Mouse (Mus musculus) heart, embryonic 16.5 days (tissue): ENCODE data around the gene Grb7. TPM values are rescaled to one million over a fixed set of nuclear protein-coding genes. Genes with fewer than 3 reads are reported as not detected.

Experiments used
- ATAC-seq: fragments of 200-750 bp; cut with Nextera tagmentation; replicated peaks from 2 replicates; pipeline ENCODE4 v1.8.0; 2017; ENCODE audit warnings: moderate number of reproducible peaks; ENCODE audit not compliant: insufficient read depth, low FRiP score; ENCODE audit errors: extremely low read depth
- H3K27ac ChIP-seq: fragments of 300-500 bp; sonication (generic); 2 replicates; pipeline ENCODE4 v1.5.1; 2014; ENCODE audit warnings: mild to moderate bottlenecking, low read length, control low read depth, moderate library complexity
- H3K27me3 ChIP-seq: fragments of 300-500 bp; sonication (generic); 2 replicates; pipeline ENCODE4 v1.6.1; 2014; ENCODE audit warnings: low read length, mixed read lengths; ENCODE audit not compliant: control insufficient read depth, insufficient read depth
- H3K36me3 ChIP-seq: fragments of 300-500 bp; sonication (generic); 2 replicates; pipeline ENCODE4 v1.6.1; 2014; ENCODE audit not compliant: control insufficient read depth, insufficient read depth
- H3K4me1 ChIP-seq: fragments of 300-500 bp; sonication (generic); 2 replicates; pipeline ENCODE4 v1.6.1; 2014; ENCODE audit warnings: low read length, mixed read lengths; ENCODE audit not compliant: control insufficient read depth, insufficient read depth
- H3K4me2 ChIP-seq: fragments of 300-500 bp; sonication (generic); 2 replicates; pipeline ENCODE4 v1.6.1; 2014; ENCODE audit warnings: low read depth, mild to moderate bottlenecking, control low read depth, low read length
- H3K4me3 ChIP-seq: fragments of 300-500 bp; sonication (generic); 2 replicates; pipeline ENCODE4 v1.5.1; 2014; ENCODE audit warnings: mild to moderate bottlenecking, control low read depth, low read length
- H3K9ac ChIP-seq: fragments of 300-500 bp; sonication (generic); 2 replicates; pipeline ENCODE4 v1.6.1; 2014; ENCODE audit warnings: low read length, control low read depth
- H3K9me3 ChIP-seq: fragments of 300-500 bp; sonication (generic); replicated peaks from 2 replicates; pipeline ENCODE4 v1.6.1; 2016; ENCODE audit warnings: low read length; ENCODE audit not compliant: control insufficient read depth
- WGBS: fragments of 180-500 bp; shearing (Covaris S2); extraction: QIAGEN DNeasy Blood & Tissue Kit; methylation state at CpG from one replicate; pipeline ENCODE4 v1.1.7; 2014; 5-methylcytosine and 5-hydroxymethylcytosine counted together
- polyA plus RNA-seq: library from polyadenylated mRNA; unstranded; fragments of >200 nt; fragmentation: Nextera tagmentation; extraction: Ambion mirVana; gene quantifications from 2 replicates; pipeline ENCODE4 v1.2.1, GENCODE M21; 2015

The Grb7 gene
- polyA plus RNA-seq, 1 experiment from 2014 or later, result 1.9 TPM

DNA sequence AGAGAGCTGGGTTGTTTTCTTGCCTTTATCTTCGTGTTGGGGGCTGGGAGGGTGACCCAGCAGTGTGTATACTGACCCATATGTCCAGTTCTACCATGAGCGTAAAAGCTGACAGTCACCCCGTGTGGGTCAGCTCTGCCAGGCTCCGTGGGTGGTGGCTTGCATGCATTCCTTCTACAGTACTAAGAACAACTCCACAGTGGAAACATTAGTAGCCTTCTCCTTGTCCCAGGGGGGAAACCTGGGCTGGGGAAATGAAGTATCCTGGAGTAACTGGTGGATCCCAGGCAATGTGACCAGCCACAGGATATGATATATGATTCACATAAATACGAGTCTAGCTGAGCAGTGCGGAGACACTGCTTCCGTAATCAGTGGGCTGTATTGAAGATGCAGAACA, 32.5 kb upstream of the Grb7 start:
- peak overlapping the region; percentile 99 for H3K9ac ChIP-seq
- peak overlapping the region; percentile 97 for H3K27ac ChIP-seq
- no peaks in the 10 kb centered on the region for H3K27me3 ChIP-seq
- peak overlapping the region; percentile 82 for H3K4me2 ChIP-seq
- H3K9me3 ChIP-seq, result no peaks in the 10 kb centered on the region
- H3K36me3 ChIP-seq, result no peaks in the 10 kb centered on the region
- no peak for ATAC-seq
- peak overlapping the region; percentile 99 for H3K4me3 ChIP-seq
- WGBS, result 12% methylated on average over 7 of the region's 7 CpGs
- H3K4me1 ChIP-seq, result peaks cover 68% of the 10 kb centered on the region

DNA sequence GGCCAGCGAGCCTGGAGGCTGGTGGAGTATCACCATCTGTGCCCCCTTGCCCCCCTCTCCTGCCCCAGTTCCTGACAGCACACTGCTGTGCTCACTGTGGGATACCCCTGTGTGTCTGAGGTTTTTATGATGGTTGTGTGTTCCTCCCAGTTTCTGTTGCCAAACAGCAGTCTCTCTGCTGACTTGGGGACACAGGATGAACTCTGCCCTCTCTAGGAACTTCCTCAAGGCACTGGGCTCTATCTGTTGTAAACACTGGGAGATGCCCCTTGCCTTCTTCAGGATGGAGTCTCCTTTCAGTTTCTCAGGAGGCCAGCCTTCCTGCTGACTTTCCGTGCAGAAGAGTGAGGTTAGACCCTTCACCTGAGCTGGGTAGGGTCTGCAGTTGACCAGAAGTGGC, 32.0 kb upstream of the Grb7 start:
- WGBS, result 25% methylated on average over 2 of the region's 2 CpGs
- Histone ChIP-seq H3K27me3 (no peaks in the 10 kb centered on the region), H3K27ac (no peak overlapping the region), H3K9me3 (no peaks in the 10 kb centered on the region), H3K36me3 (no peaks in the 10 kb centered on the region), H3K4me1 (peaks cover 68% of the 10 kb centered on the region), H3K9ac (peak overlapping the region; percentile 99), H3K4me3 (peak overlapping the region; percentile 99), H3K4me2 (peak overlapping the region; percentile 82)
- no peak for ATAC-seq

DNA sequence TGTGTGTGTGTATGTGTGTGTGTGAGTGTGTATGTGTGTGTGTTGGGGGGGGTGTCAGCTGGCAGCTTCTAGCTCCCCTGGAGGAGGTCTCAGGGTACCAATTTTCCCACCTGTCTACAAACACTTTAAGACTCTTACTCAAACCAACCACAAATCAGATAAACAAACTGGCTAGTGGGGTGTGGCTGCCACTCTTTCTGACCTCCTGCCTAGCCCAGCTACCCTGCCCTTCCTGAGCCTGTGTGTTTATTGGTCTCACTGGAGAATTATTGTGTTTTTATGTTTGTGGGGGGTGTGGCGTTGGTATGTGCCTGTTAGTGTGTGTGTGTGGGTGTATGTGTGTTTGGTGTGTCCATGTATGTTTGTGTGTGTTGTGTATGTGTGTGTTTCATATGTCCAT, 29.1 kb upstream of the Grb7 start:
- Histone ChIP-seq H3K27me3 (no peaks in the 10 kb centered on the region), H3K9ac (no peak overlapping the region), H3K36me3 (0 out of 2 replicates have a peak, but pooled peaks cover 4% of the 10 kb centered on the region), H3K4me3 (no peak overlapping the region), H3K4me1 (peaks cover 52% of the 10 kb centered on the region), H3K27ac (no peak overlapping the region), H3K9me3 (no peaks in the 10 kb centered on the region), H3K4me2 (no peak overlapping the region)
- no peak for ATAC-seq
- 88% methylated on average over 1 of the region's 1 CpGs for WGBS

DNA sequence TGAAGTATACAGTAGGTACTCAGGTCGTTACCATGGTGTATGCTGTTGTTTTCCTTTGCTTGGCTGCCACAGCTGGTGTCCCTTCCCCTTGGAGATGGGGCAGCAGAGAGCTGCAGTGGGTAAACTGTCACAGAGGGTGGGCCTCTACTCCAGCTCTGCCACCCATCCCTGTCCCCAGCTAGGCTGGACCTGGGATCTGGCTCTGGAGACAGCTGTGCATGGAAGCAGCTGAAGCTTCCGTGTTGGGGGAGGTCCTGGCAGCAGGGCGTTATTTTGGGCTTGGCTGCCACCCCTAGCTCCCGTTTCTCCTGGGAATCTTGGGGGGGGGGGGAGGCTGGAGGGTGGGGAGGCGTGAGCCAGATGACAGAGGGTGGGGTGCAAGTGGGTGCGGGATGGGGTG, 27.9 kb upstream of the Grb7 start:
- H3K27me3 ChIP-seq, result no peaks in the 10 kb centered on the region
- H3K9ac ChIP-seq, result no peak overlapping the region
- peaks cover 16% of the 10 kb centered on the region for H3K36me3 ChIP-seq
- ATAC-seq, result no peak
- no peak overlapping the region for H3K4me3 ChIP-seq
- H3K9me3 ChIP-seq, result no peaks in the 10 kb centered on the region
- no peak overlapping the region for H3K4me2 ChIP-seq
- peaks cover 52% of the 10 kb centered on the region for H3K4me1 ChIP-seq
- 40% methylated on average over 5 of the region's 6 CpGs for WGBS
- peak overlapping the region; percentile 47 for H3K27ac ChIP-seq

DNA sequence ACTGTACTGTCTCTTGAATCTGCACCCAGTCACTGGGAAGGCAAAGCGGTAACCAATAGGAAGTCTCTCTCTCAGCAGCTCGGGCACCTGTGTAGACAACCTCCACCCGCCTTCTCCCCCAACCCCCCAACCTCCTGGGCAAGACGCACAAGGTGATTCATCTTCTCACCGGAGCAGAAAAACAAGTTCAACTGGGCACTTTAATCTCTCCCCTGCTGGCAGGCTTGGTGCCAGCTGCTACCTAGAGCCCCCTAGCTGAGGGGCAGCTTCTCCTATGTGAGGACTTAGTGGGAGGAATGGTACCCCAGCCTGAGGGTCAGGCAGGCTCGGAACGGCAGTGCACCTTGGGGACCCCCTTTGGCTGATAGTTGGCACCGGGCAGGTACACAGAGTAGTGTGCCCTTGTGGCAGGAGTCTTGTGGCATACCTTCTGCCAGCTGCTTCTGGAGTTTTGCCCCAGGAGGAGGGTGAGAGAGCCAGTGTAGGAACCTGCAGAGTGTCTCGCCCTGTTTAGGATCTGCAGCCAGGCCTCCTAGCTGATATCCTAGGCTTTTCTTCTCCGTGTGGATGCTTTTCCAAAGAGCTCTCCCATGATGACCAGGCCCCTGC, 27.2 kb upstream of the Grb7 start:
- no peak for ATAC-seq
- 74% methylated on average over 10 of the region's 10 CpGs for WGBS
- Histone ChIP-seq H3K4me3 (no peak overlapping the region), H3K9ac (no peak overlapping the region), H3K27me3 (no peaks in the 10 kb centered on the region), H3K36me3 (peaks cover 23% of the 10 kb centered on the region), H3K27ac (peak overlapping the region; percentile 19; the same call in 1 of the 2 replicates), H3K4me2 (no peak overlapping the region), H3K4me1 (peaks cover 47% of the 10 kb centered on the region), H3K9me3 (no peaks in the 10 kb centered on the region)

GRCm38 (mm10) chr11:98426592-98426991, 19.6 kb upstream of the Grb7 start:
- H3K36me3 ChIP-seq, result peaks cover 71% of the 10 kb centered on the region
- H3K4me1 ChIP-seq, result no peaks in the 10 kb centered on the region
- no peak for ATAC-seq
- H3K9me3 ChIP-seq, result no peaks in the 10 kb centered on the region
- no peaks in the 10 kb centered on the region for H3K27me3 ChIP-seq
- 90% methylated on average over 7 of the region's 7 CpGs for WGBS
- no peak overlapping the region for H3K27ac ChIP-seq
- H3K4me2 ChIP-seq, result no peak overlapping the region
- H3K9ac ChIP-seq, result no peak overlapping the region
- no peak overlapping the region for H3K4me3 ChIP-seq

DNA sequence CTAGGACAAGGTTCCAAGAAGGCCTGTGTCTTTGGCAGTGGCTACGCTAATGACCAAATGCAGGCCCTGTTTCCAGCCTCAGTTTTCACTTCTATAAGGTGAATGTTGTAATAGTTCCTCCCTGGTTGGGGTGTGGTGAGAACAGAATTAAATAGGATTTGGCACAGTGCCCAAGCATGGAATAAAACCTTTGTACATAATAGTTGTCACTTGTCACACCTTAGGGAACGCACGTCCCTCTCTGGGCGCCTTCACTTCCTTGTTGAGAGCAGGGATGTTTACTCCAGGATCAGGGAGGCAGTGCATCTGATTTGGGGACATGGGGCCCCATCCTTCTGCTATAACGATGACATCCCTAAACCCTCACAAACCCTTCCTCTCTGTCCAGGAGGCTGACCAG, 17.8 kb upstream of the Grb7 start:
- Histone ChIP-seq H3K4me2 (no peak overlapping the region), H3K36me3 (peaks cover 64% of the 10 kb centered on the region), H3K4me3 (no peak overlapping the region), H3K27me3 (no peaks in the 10 kb centered on the region), H3K9ac (no peak overlapping the region), H3K27ac (no peak overlapping the region), H3K9me3 (no peaks in the 10 kb centered on the region), H3K4me1 (no peaks in the 10 kb centered on the region)
- 82% methylated on average over 5 of the region's 5 CpGs for WGBS
- no peak for ATAC-seq

- no peak overlapping the region for H3K27ac ChIP-seq
- no peak for ATAC-seq
- no peak overlapping the region for H3K4me3 ChIP-seq
- WGBS, result 75% methylated on average over 9 of the region's 9 CpGs
- H3K9me3 ChIP-seq, result no peaks in the 10 kb centered on the region
- H3K4me1 ChIP-seq, result no peaks in the 10 kb centered on the region
- H3K9ac ChIP-seq, result no peak overlapping the region
- H3K27me3 ChIP-seq, result no peaks in the 10 kb centered on the region
- H3K4me2 ChIP-seq, result no peak overlapping the region
- H3K36me3 ChIP-seq, result peaks cover 54% of the 10 kb centered on the region
Measured at GRCm38 (mm10) chr11:98431743-98432502, 14.3 kb upstream of the Grb7 start.

DNA sequence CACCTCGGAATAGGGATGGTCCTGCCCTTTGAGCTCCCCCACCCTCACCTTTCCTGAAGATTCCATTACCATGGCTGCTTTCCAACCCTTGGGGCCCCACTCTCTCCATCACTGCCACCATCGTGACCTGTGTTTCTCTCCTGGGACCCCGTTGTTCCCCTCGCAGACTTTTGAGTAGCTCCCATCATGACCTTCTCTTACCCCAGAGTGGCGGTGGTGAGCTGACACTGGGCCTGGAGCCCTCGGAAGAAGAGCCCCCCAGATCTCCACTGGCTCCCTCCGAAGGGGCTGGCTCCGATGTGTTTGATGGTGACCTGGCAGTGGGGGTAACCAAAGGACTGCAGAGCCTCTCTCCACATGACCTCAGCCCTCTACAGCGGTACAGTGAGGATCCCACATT, 10.5 kb upstream of the Grb7 start:
- Histone ChIP-seq H3K4me2 (no peak overlapping the region), H3K4me3 (no peak overlapping the region), H3K27me3 (no peaks in the 10 kb centered on the region), H3K9ac (no peak overlapping the region), H3K36me3 (peaks cover 25% of the 10 kb centered on the region), H3K4me1 (peaks cover 3% of the 10 kb centered on the region; the same call in 1 of the 2 replicates), H3K27ac (no peak overlapping the region), H3K9me3 (no peaks in the 10 kb centered on the region)
- WGBS, result 83% methylated on average over 9 of the region's 9 CpGs
- ATAC-seq, result no peak
